Comparison of ENCODE assay signal across 14 mouse cellular contexts in genomic region chr1:161394931-161395459, GRCm38 (mm10). TPM values are rescaled to one million over a fixed set of nuclear protein-coding genes. Genes with fewer than 3 reads are reported as not detected.
"Had no signal": no experiment of that assay in that cellular context is flagged by ENCODE, and none has a peak within 500 bp of the region (broad histone marks: within the 10 kb centered on the region; RNA-seq: fewer than 3 reads in every experiment).

Tnfsf4 (plus strand) TSS chr1:161395409.

- DNase-seq: kidney, adult 9 months; layer of hippocampus, postnatal 36 days; lung, adult 2 months; retina, postnatal 1 day; right cerebral cortex, postnatal 4 days had no signal

- ATAC-seq: lung, postnatal 0 days; midbrain, embryonic 15.5 days had no signal

RNA-seq across cellular contexts. Expression of gene Tnfsf4, which starts in this region (rescaled TPM):
- total RNA-seq: layer of hippocampus, adult 8-10 months; layer of hippocampus, postnatal 36 days; left cerebral cortex, postnatal 36 days had no signal
- polyA plus RNA-seq: large intestine, adult 2 months; limb, embryonic 12.5 days; liver, embryonic 14.5 days; lung, adult 2 months; lung, postnatal 0 days; midbrain, embryonic 15.5 days; neural tube, embryonic 13.5 days; stomach, embryonic 14.5 days had no signal
